In genomic region chr10:79645711-79646110, GRCm38 (mm10) we compare ENCODE assay signal across 34 mouse cellular contexts. TPM values are rescaled to one million over a fixed set of nuclear protein-coding genes. Genes with fewer than 3 reads are reported as not detected.
A peak's percentile ranks its signal among the peaks of the same experiment; 100 is the strongest.
DNase-seq lines count a peak whose midpoint lies in the region; ATAC-seq and TF ChIP-seq lines count a peak whose summit lies in the region.
"Had no signal": no experiment of that assay in that cellular context is flagged by ENCODE, and none has a peak within 500 bp of the region (broad histone marks: within the 10 kb centered on the region; RNA-seq: fewer than 3 reads in every experiment).

Odf3l2 (minus strand) TSS chr10:79645738.

- H3K4me1 ChIP-seq in intestine, embryonic 14.5 days (replicated peaks; ENCODE audit: control insufficient read depth, insufficient read depth, low read length), result no peaks in the 10 kb centered on the region
- H3K4me1 ChIP-seq in intestine, embryonic 15.5 days (replicated peaks), result no peaks in the 10 kb centered on the region
- no peaks in the 10 kb centered on the region for H3K4me1 ChIP-seq in limb, embryonic 14.5 days (ENCODE audit: control insufficient read depth, insufficient read depth, low read length)
- no peaks in the 10 kb centered on the region for H3K4me1 ChIP-seq in hindbrain, embryonic 16.5 days (ENCODE audit: control insufficient read depth, insufficient read depth, low read depth, low read length)
- H3K4me1 ChIP-seq: embryonic facial prominence, embryonic 12.5 days; forebrain, embryonic 10.5 days; liver, embryonic 15.5 days had no signal

- no peak for TF ChIP-seq POLR2A in limb, embryonic 14.5 days (IDR thresholded peaks at IDR 0.05; ENCODE audit: borderline replicate concordance, extremely low read depth, insufficient read depth, insufficient read length)

- H3K4me3 ChIP-seq in intestine, embryonic 14.5 days (ENCODE audit: low read depth, low read length), result no peak within 1 kb of the TSS
- no peak within 1 kb of the TSS for H3K4me3 ChIP-seq in intestine, embryonic 15.5 days (replicated peaks)
- no peak within 1 kb of the TSS for H3K4me3 ChIP-seq in limb, embryonic 14.5 days (replicated peaks; ENCODE audit: low read length)
- no peak within 1 kb of the TSS for H3K4me3 ChIP-seq in hindbrain, embryonic 16.5 days (ENCODE audit: low read length)
- H3K4me3 ChIP-seq: embryonic facial prominence, embryonic 12.5 days; forebrain, embryonic 10.5 days; left cerebral cortex, adult 2 months; liver, embryonic 15.5 days had no signal

- ATAC-seq in intestine, embryonic 14.5 days (replicated peaks; ENCODE audit: low FRiP score, low TSS enrichment, low read depth), result no peak
- ATAC-seq in intestine, embryonic 15.5 days, result no peak
- ATAC-seq in limb, embryonic 14.5 days (ENCODE audit: low FRiP score, low read depth), result no peak; the same call in 1 of the 2 replicates
- no peak for ATAC-seq in hindbrain, embryonic 16.5 days
- ATAC-seq: forebrain, embryonic 16.5 days; midbrain, embryonic 16.5 days had no signal

- 68% methylated on average over 8 of the region's 8 CpGs for WGBS in intestine, embryonic 14.5 days
- WGBS in intestine, embryonic 15.5 days, result 72% methylated on average over 8 of the region's 8 CpGs
- WGBS in limb, embryonic 14.5 days, result 65% methylated on average over 8 of the region's 8 CpGs
- WGBS in hindbrain, embryonic 16.5 days, result 88% methylated on average over 8 of the region's 8 CpGs

- no peaks in the 10 kb centered on the region for H3K9me3 ChIP-seq in intestine, embryonic 14.5 days (ENCODE audit: control insufficient read depth, low read length)
- H3K9me3 ChIP-seq in intestine, embryonic 15.5 days, result no peaks in the 10 kb centered on the region
- no peaks in the 10 kb centered on the region for H3K9me3 ChIP-seq in limb, embryonic 14.5 days (ENCODE audit: control insufficient read depth, low read length)
- no peaks in the 10 kb centered on the region for H3K9me3 ChIP-seq in hindbrain, embryonic 16.5 days (ENCODE audit: control insufficient read depth, low read length)
- H3K9me3 ChIP-seq: embryonic facial prominence, embryonic 12.5 days; forebrain, embryonic 10.5 days; liver, embryonic 15.5 days had no signal

- H3K27me3 ChIP-seq in intestine, embryonic 14.5 days (replicated peaks; ENCODE audit: control insufficient read depth, insufficient read depth, low read length), result no peaks in the 10 kb centered on the region
- no peaks in the 10 kb centered on the region for H3K27me3 ChIP-seq in intestine, embryonic 15.5 days (replicated peaks)
- no peaks in the 10 kb centered on the region for H3K27me3 ChIP-seq in limb, embryonic 14.5 days (ENCODE audit: control insufficient read depth, insufficient read depth, low read length)
- no peaks in the 10 kb centered on the region for H3K27me3 ChIP-seq in hindbrain, embryonic 16.5 days (replicated peaks; ENCODE audit: control insufficient read depth, insufficient read depth, low read length)
- H3K27me3 ChIP-seq: embryonic facial prominence, embryonic 12.5 days; liver, embryonic 15.5 days had no signal

- H3K27ac ChIP-seq in intestine, embryonic 14.5 days (ENCODE audit: low read depth), result no peak within 1 kb of the TSS
- H3K27ac ChIP-seq in intestine, embryonic 15.5 days, result no peak within 1 kb of the TSS
- H3K27ac ChIP-seq in limb, embryonic 14.5 days (replicated peaks; ENCODE audit: low read depth, low read length), result no peak within 1 kb of the TSS
- H3K27ac ChIP-seq in hindbrain, embryonic 16.5 days (ENCODE audit: low read depth, low read length), result no peak within 1 kb of the TSS
- H3K27ac ChIP-seq: embryonic facial prominence, embryonic 12.5 days; forebrain, embryonic 10.5 days; left cerebral cortex, adult 2 months; liver, embryonic 15.5 days had no signal

- DNase-seq in intestine, embryonic 14.5 days (ENCODE audit: low spot score), result no peak
- DNase-seq in brain, adult 2 months (ENCODE audit: low read depth, low spot score), result peak; percentile 46
- DNase-seq in gastrocnemius, adult 8-10 months (ENCODE audit: low spot score in 2 of 2), result peak; percentile 76 to 88
- no peak for DNase-seq in limb, embryonic 14.5 days (ENCODE audit: low spot score)
- no peak for DNase-seq in embryo, embryonic 9.5 days (ENCODE audit: extremely low spot score)
- DNase-seq: adrenal gland, adult 2 months; adrenal gland, postnatal 36 days; cerebellum, adult 2 months; cerebellum, postnatal 25 days; heart, postnatal 14 days; kidney, adult 11 months; kidney, postnatal 4 days; lung, embryonic 14.5 days; lung, postnatal 14 days; right cerebral cortex, postnatal 25 days; spleen, adult 18-20 months; thymus, postnatal 14 days had no signal

- H3K9ac ChIP-seq in intestine, embryonic 14.5 days (ENCODE audit: low read length), result 0 out of 2 replicates have a peak within 1 kb of the TSS, but pooled peaks have one; percentile 13
- no peak within 1 kb of the TSS for H3K9ac ChIP-seq in intestine, embryonic 15.5 days
- H3K9ac ChIP-seq in limb, embryonic 14.5 days (ENCODE audit: low read depth, low read length, severe bottlenecking), result 0 out of 2 replicates have a peak within 1 kb of the TSS, but pooled peaks have one; percentile 21
- no peak within 1 kb of the TSS for H3K9ac ChIP-seq in hindbrain, embryonic 16.5 days (ENCODE audit: low read depth, low read length)
- H3K9ac ChIP-seq: embryonic facial prominence, embryonic 12.5 days; liver, embryonic 15.5 days; lung, embryonic 14.5 days had no signal

- H3K36me3 ChIP-seq in intestine, embryonic 14.5 days (ENCODE audit: control insufficient read depth, insufficient read depth, low read length), result no peaks in the 10 kb centered on the region
- no peaks in the 10 kb centered on the region for H3K36me3 ChIP-seq in intestine, embryonic 15.5 days
- H3K36me3 ChIP-seq in limb, embryonic 14.5 days (ENCODE audit: control insufficient read depth, insufficient read depth, low read length), result no peaks in the 10 kb centered on the region
- H3K36me3 ChIP-seq in hindbrain, embryonic 16.5 days (ENCODE audit: control insufficient read depth, insufficient read depth, low read length), result no peaks in the 10 kb centered on the region
- H3K36me3 ChIP-seq: embryonic facial prominence, embryonic 12.5 days; forebrain, embryonic 10.5 days; liver, embryonic 15.5 days had no signal

- H3K4me2 ChIP-seq in intestine, embryonic 14.5 days (ENCODE audit: low read length), result no peak within 1 kb of the TSS
- no peak within 1 kb of the TSS for H3K4me2 ChIP-seq in intestine, embryonic 15.5 days (replicated peaks)
- no peak within 1 kb of the TSS for H3K4me2 ChIP-seq in limb, embryonic 14.5 days (replicated peaks; ENCODE audit: low read depth, low read length, severe bottlenecking)
- no peak within 1 kb of the TSS for H3K4me2 ChIP-seq in hindbrain, embryonic 16.5 days (ENCODE audit: low read length)
- H3K4me2 ChIP-seq: embryonic facial prominence, embryonic 12.5 days; liver, embryonic 15.5 days; lung, embryonic 14.5 days had no signal

RNA-seq across cellular contexts. Expression of gene Odf3l2, which starts in this region (rescaled TPM):
- not detected in 2 replicates for polyA plus RNA-seq in intestine, embryonic 14.5 days (2014; fragmentation: Nextera tagmentation; extraction: Ambion mirVana)
- polyA plus RNA-seq in intestine, embryonic 15.5 days (2015; fragmentation: Nextera tagmentation; extraction: Ambion mirVana), result not detected in 2 replicates
- 100 to 1,000 TPM in 1 of 4 experiments, 10 to 100 TPM in 3; 32.0 to 113 (median 56.6) TPM for total RNA-seq in gastrocnemius, adult 8-10 months (2022)
- polyA plus RNA-seq in limb, embryonic 14.5 days (2012; rRNA removed), result 0.14 and 0.22 TPM in 2 replicates
- 0.15 TPM in 1 of 2 replicates, not detected in the other for polyA plus RNA-seq in limb, embryonic 14.5 days (2014; fragmentation: Nextera tagmentation; extraction: Ambion mirVana)
- polyA plus RNA-seq in hindbrain, embryonic 16.5 days (2015; fragmentation: Nextera tagmentation; extraction: Ambion mirVana), result 0.37 and 0.89 TPM in 2 replicates
- total RNA-seq: adrenal gland, adult 2 months; adrenal gland, postnatal 36 days; granulocyte monocyte progenitor cell, adult 5-6 weeks; heart, postnatal 14 days; liver, adult 2 months; neutrophil, adult 5-6 weeks had no signal
- polyA plus RNA-seq: adrenal gland, adult 2 months; cerebellum, adult 2 months; embryonic facial prominence, embryonic 12.5 days; forebrain, embryonic 10.5 days; heart, embryonic 14.5 days; hindbrain, embryonic 11.5 days; kidney, embryonic 16.5 days; liver, adult 2 months; liver, embryonic 15.5 days; lung, embryonic 14.5 days; neural tube, embryonic 11.5 days; stomach, embryonic 16.5 days; urinary bladder, adult 2 months had no signal

Comparison
In these comparisons a context has a peak if more than half of its experiments do, and no peak if none do; other contexts are left out.
1. H3K9ac ChIP-seq: peak in intestine, embryonic 14.5 days (single experiment) and limb, embryonic 14.5 days (single experiment); none in intestine, embryonic 15.5 days (single experiment) and hindbrain, embryonic 16.5 days (single experiment).
2. DNase-seq: peak in brain, adult 2 months (single experiment) and gastrocnemius, adult 8-10 months (2 of 2); none in intestine, embryonic 14.5 days (single experiment), limb, embryonic 14.5 days (single experiment) and embryo, embryonic 9.5 days (single experiment).